Mouse (Mus musculus): ENCODE data around the gene Itgav. TPM values are rescaled to one million over a fixed set of nuclear protein-coding genes. Genes with fewer than 3 reads are reported as not detected.

The Itgav gene
- polyA plus RNA-seq, 1 experiment, result 8.5 TPM

Other genes starting within 250 kb of the Itgav start
- 15.5 and 17.8 TPM in 2 replicates for gene Zc3h15, start 80.0 kb upstream of the Itgav start, polyA plus RNA-seq (2012; rRNA removed)
- 0.41 and 0.52 TPM in 2 replicates for gene Fam171b, start 88.2 kb downstream of the Itgav start, polyA plus RNA-seq (2012; rRNA removed)
- gene Zswim2, start 216.8 kb downstream of the Itgav start, polyA plus RNA-seq (2012; rRNA removed), result not detected in 2 replicates
- not detected in 2 replicates for gene Gm13698, start 231.3 kb downstream of the Itgav start, polyA plus RNA-seq (2012; rRNA removed)
- not detected in 2 replicates for gene Gm13693, start 237.1 kb downstream of the Itgav start, polyA plus RNA-seq (2012; rRNA removed)
- not detected in 2 replicates for gene Gm13695, start 242.9 kb downstream of the Itgav start, polyA plus RNA-seq (2012; rRNA removed)
- gene Gm13696, start 248.7 kb downstream of the Itgav start, polyA plus RNA-seq (2012; rRNA removed), result not detected in 2 replicates

All from large intestine, adult 2 months (tissue).